11 mouse cellular contexts compared by ENCODE assay signal in the genomic region with DNA sequence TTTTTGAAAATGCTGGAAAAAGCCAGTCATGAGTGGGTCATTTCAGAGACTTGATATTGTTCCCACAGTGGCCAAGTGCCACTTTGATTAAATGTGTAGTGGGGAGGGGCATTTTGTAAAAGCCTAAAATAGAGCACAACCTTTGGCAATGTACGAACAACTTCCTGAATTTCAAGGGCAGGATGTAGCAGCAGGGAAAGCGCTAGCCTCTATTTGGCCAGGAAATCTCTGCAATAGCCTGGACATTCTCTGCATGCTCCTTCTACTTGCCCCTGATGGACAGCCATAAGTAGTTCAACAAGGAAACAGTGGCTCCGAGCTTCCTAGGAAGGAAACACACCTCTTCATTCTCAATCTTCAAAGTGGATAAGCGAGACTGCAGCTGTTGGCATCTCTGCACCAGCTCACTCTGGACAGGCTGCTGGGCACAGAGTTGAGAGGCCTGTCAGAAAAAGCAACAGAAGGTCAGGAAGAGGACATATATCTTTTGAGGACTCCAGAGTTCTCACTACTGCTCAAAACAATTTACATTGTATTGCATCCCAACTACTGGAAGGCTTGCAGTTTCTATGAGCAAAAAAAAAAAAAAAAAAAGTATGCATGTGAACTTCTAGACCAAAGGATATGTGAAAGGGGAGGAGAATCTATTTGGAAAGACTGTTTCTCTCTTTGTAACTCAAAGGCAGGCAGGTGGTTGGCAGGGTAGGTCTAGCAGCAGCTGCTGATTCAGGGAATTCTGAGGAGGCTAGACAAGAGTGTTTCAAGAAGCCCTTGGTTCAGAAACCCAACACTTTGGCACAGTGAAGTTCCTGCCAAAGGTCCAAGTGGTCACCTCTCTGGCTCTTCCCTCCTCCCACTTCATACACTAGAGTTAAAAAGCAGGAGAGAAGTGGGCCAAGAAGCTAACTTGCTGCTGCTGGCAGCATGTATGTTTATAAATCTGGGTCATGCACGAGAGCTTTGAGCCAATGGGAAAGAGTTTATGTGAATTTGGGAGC.
DNase-seq lines count a peak whose midpoint lies in the region; ATAC-seq lines count a peak whose summit lies in the region.
"Had no signal": no experiment of that assay in that cellular context is flagged by ENCODE, and none has a peak within 500 bp of the region (broad histone marks: within the 10 kb centered on the region; RNA-seq: fewer than 3 reads in every experiment).

No protein-coding gene starts in this region.

- H3K4me3 ChIP-seq in heart, embryonic 13.5 days: no peak overlapping the region
- H3K4me3 ChIP-seq: liver, embryonic 13.5 days; midbrain, embryonic 15.5 days; neural tube, embryonic 15.5 days had no signal

- peaks cover 60% of the 10 kb centered on the region for H3K36me3 ChIP-seq in heart, embryonic 13.5 days

- no peaks in the 10 kb centered on the region for H3K9me3 ChIP-seq in heart, embryonic 13.5 days
- H3K9me3 ChIP-seq: liver, embryonic 13.5 days; midbrain, embryonic 15.5 days; neural tube, embryonic 15.5 days had no signal

- H3K9ac ChIP-seq in heart, embryonic 13.5 days: no peak overlapping the region
- H3K9ac ChIP-seq: liver, embryonic 13.5 days; midbrain, embryonic 15.5 days; neural tube, embryonic 15.5 days had no signal

- peak; percentile 29 for DNase-seq in adipocyte (ENCODE audit: low spot score)
- peak; percentile 28 for DNase-seq in adrenal gland, postnatal 10 days
- peak; percentile 60 to 66 for DNase-seq in lung, adult 18-20 months
- DNase-seq in cerebellum, adult 18-20 months: no peak
- no peak for DNase-seq in cerebellum, adult 9-10 months
- DNase-seq in retina, postnatal 1 day: no peak
- DNase-seq: liver, embryonic 13.5 days; right cerebral cortex, postnatal 4 days had no signal

- peak overlapping the region; percentile 83 for H3K27ac ChIP-seq in heart, embryonic 13.5 days (replicated peaks)
- H3K27ac ChIP-seq: liver, embryonic 13.5 days; midbrain, embryonic 15.5 days; neural tube, embryonic 15.5 days had no signal

- peak; percentile 49; the same call in 1 of the 2 replicates for ATAC-seq in heart, embryonic 13.5 days (ENCODE audit: extremely low read depth, insufficient number of reproducible peaks, low FRiP score, low TSS enrichment)
- ATAC-seq: midbrain, embryonic 15.5 days had no signal

- peak overlapping the region; percentile 6 for H3K4me2 ChIP-seq in heart, embryonic 13.5 days
- H3K4me2 ChIP-seq: liver, embryonic 13.5 days; midbrain, embryonic 15.5 days; neural tube, embryonic 15.5 days had no signal

- peaks cover 42% of the 10 kb centered on the region for H3K4me1 ChIP-seq in heart, embryonic 13.5 days
- H3K4me1 ChIP-seq: liver, embryonic 13.5 days; midbrain, embryonic 15.5 days had no signal

- H3K27me3 ChIP-seq in heart, embryonic 13.5 days (replicated peaks): no peaks in the 10 kb centered on the region
- H3K27me3 ChIP-seq: liver, embryonic 13.5 days; midbrain, embryonic 15.5 days; neural tube, embryonic 15.5 days had no signal

- 29% methylated on average over 5 of the region's 5 CpGs for WGBS in heart, embryonic 13.5 days

Comparison
In these comparisons a context has a peak if more than half of its experiments do, and no peak if none do; other contexts are left out.
1. DNase-seq: peak in adipocyte (single experiment), adrenal gland, postnatal 10 days (single experiment) and lung, adult 18-20 months (2 of 2); none in cerebellum, adult 18-20 months (0 of 2), cerebellum, adult 9-10 months (single experiment) and retina, postnatal 1 day (single experiment).